Mouse (Mus musculus) effector memory CD4-positive, alpha-beta T cell, adult 5 months (primary cell): ENCODE data around the gene Krtap1-3. TPM values are rescaled to one million over a fixed set of nuclear protein-coding genes. Genes with fewer than 3 reads are reported as not detected.

Experiments
- polyA plus RNA-seq: library from polyadenylated mRNA; unstranded; fragments of 100-300 nt; shearing (Covaris generic); gene quantifications from one replicate; pipeline ENCODE4 v1.2.1, GENCODE M21; 2017

Gene Krtap1-3
- polyA plus RNA-seq: not detected

GRCm38 (mm10) chr11:99590981-99591380 is at the start of gene Krtap1-3:
Krtap1-3 (minus strand) TSS chr11:99591339.

GRCm38 (mm10) chr11:99634653-99635134 is 43.6 kb upstream of the Krtap1-3 start, which contains the start of gene Krtap4-2:
Krtap4-2 (minus strand) TSS chr11:99635084.

GRCm38 (mm10) chr11:99628138-99628537 is 37.0 kb upstream of the Krtap1-3 start, which contains the start of gene Krtap4-1:
Krtap4-1 (minus strand) TSS chr11:99628238.

DNA sequence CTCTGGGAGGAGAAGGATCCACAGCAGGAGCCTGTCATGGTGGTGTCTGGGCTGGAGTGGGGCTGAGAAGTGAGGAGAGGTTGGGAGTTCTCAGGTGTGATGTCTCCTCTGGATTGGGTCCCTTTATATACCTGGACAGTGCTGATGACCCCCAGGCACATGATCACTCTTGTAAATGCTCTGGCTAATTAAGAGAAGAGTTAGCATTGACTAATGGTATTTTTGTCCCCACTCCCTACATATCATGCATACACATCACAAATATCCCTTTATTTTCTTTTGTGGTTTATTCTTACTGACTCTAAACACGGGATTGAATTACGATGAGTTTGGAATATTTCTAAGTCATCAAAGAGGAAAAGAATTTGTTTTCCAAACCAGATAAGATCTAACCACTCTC is 29.2 kb upstream of the Krtap1-3 start, which contains the start of gene Gm11562:
Gene Gm11562, minus strand, starts transcription at position 101 of the 400 bp plus-strand sequence.

GRCm38 (mm10) chr11:99614796-99615363 is 23.7 kb upstream of the Krtap1-3 start, which contains the start of gene Krtap2-4:
Krtap2-4 (minus strand) TSS chr11:99614846.

DNA sequence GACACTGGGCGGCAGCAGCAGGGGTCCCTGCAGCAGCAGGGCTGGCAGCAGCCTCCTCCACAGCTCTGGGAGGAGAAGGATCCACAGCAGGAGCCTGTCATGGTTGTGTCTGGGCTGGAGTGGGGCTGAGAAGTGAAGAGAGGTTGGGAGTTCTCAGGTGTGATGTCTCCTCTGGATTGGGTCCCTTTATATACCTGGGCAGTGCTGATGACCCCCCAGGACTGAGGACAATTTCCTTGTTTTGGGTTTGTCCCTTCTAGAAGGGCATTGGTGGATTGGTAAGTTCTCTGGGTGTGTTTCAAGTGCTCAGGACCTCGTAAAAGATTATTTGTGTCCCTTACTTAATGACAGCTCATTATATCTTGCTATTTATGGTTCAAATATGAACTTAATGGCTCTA is 18.9 kb upstream of the Krtap1-3 start, which contains the start of gene Gm11937:
Gene Gm11937, minus strand, starts transcription at position 101 of the 400 bp plus-strand sequence.

GRCm38 (mm10) chr11:99603208-99603607 is 12.1 kb upstream of the Krtap1-3 start, which contains the start of gene Gm11938:
Gm11938 (minus strand) TSS chr11:99603308.

DNA sequence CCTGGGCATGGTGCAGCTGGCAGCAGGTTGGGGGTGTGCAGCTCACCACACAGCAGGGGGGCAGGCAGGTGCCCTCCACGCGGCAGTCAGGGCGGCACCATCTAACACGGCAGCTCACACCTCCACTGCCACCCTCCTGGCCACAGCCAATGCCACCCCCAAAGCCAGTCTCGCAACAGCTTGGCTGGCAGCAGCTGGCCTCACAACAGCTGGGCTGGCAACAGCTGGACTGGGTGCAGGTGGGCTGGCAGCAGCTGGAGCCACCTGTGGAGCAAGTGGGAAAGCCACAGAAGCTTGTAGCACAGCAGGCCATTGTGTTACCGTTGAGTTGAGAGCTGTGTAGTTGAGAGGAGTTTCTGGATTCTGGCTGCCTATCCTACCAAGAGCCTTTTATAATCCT is 6.6 kb upstream of the Krtap1-3 start, which contains the start of gene Krtap9-3:
Gene Krtap9-3, minus strand, starts transcription at position 364 of the 400 bp plus-strand sequence.

GRCm38 (mm10) chr11:99583245-99583704 is 7.9 kb downstream of the Krtap1-3 start, which contains the start of gene Krtap1-4:
Krtap1-4 (minus strand) TSS chr11:99583654.

DNA sequence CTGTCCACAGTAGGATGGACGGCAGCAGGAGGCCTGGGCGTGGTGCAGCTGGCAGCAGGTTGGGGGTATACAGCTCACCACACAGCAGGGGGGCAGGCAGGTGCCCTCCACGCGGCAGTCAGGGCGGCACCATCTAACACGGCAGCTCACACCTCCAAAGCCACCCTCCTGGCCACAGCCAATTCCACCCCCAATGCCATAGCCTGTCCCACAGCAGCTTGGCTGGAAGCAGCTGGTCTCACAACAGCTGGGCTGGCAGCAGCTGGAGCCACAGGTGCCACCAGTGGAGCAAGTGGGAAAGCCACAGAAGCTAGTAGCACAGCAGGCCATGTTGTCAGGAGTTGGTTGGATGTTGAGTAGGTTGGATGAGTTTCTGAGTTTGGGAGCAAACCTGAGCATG is 10.5 kb downstream of the Krtap1-3 start, which contains the start of gene Krtap1-5:
Gene Krtap1-5, minus strand, starts transcription at position 381 of the 400 bp plus-strand sequence.

GRCm38 (mm10) chr11:99566530-99566929 is 24.6 kb downstream of the Krtap1-3 start, which contains the start of gene Krtap3-1:
Krtap3-1 (minus strand) TSS chr11:99566630.

DNA sequence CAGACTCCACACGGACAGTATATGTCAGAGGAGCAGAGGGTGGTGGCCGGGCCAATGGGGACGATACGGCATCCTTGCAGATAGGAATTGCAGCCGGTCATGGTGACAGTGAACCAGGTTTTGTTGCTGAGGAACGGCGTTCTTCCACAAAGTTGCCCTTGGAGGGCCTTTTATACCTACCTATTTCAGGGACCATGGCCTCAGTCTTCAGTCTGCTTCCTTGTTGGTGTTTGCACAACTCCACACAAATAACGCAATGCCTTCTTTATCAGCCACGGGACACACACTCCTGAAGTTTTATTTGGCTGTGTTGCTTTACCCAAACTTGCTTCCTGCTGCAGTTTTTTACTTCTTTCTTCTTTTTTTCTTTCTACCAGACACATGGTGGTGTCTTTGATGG is 31.8 kb downstream of the Krtap1-3 start, which contains the start of gene Gm11939:
Gene Gm11939, minus strand, starts transcription at position 101 of the 400 bp plus-strand sequence.

GRCm38 (mm10) chr11:99556753-99557152 is 34.4 kb downstream of the Krtap1-3 start, which contains the start of gene Krtap3-2:
Krtap3-2 (minus strand) TSS chr11:99556853.

GRCm38 (mm10) chr11:99550765-99551164 is 40.4 kb downstream of the Krtap1-3 start, which contains the start of gene Krtap3-3:
Krtap3-3 (minus strand) TSS chr11:99550865.

Other genes starting within 250 kb of the Krtap1-3 start
- gene Krt27, start 240.2 kb downstream of the Krtap1-3 start, polyA plus RNA-seq: not detected
- not detected for gene Krt28, start 216.4 kb downstream of the Krtap1-3 start, polyA plus RNA-seq
- 8.1 TPM for gene Krt10, start 202.0 kb downstream of the Krtap1-3 start, polyA plus RNA-seq
- gene Krt12, start 169.1 kb downstream of the Krtap1-3 start, polyA plus RNA-seq: 0.26 TPM
- gene Krt20, start 153.2 kb downstream of the Krtap1-3 start, polyA plus RNA-seq: not detected
- not detected for gene Krt23, start 98.2 kb downstream of the Krtap1-3 start, polyA plus RNA-seq
- not detected for gene Krt39, start 70.0 kb downstream of the Krtap1-3 start, polyA plus RNA-seq
- not detected for gene Krt40, start 48.2 kb downstream of the Krtap1-3 start, polyA plus RNA-seq
- gene Krtap3-3, start 40.5 kb downstream of the Krtap1-3 start, polyA plus RNA-seq: not detected
- not detected for gene Krtap3-2, start 34.5 kb downstream of the Krtap1-3 start, polyA plus RNA-seq
- gene Gm11939, start 31.9 kb downstream of the Krtap1-3 start, polyA plus RNA-seq: not detected
- not detected for gene Krtap3-1, start 24.7 kb downstream of the Krtap1-3 start, polyA plus RNA-seq
- not detected for gene Krtap1-5, start 10.3 kb downstream of the Krtap1-3 start, polyA plus RNA-seq
- gene Krtap1-4, start 7.7 kb downstream of the Krtap1-3 start, polyA plus RNA-seq: not detected
- not detected for gene Krtap9-3, start 6.8 kb upstream of the Krtap1-3 start, polyA plus RNA-seq
- gene Gm11938, start 12.0 kb upstream of the Krtap1-3 start, polyA plus RNA-seq: not detected
- gene Gm11937, start 18.9 kb upstream of the Krtap1-3 start, polyA plus RNA-seq: not detected
- gene Krtap2-4, start 23.5 kb upstream of the Krtap1-3 start, polyA plus RNA-seq: not detected
- gene Gm11562, start 29.1 kb upstream of the Krtap1-3 start, polyA plus RNA-seq: not detected
- gene Krtap4-1, start 36.9 kb upstream of the Krtap1-3 start, polyA plus RNA-seq: not detected
- not detected for gene Krtap4-2, start 43.7 kb upstream of the Krtap1-3 start, polyA plus RNA-seq
- not detected for gene Krtap4-7, start 52.8 kb upstream of the Krtap1-3 start, polyA plus RNA-seq
- not detected for gene Gm11555, start 58.9 kb upstream of the Krtap1-3 start, polyA plus RNA-seq
- not detected for gene Gm11563, start 67.6 kb upstream of the Krtap1-3 start, polyA plus RNA-seq
- gene Krtap4-6, start 74.6 kb upstream of the Krtap1-3 start, polyA plus RNA-seq: not detected
- not detected for gene Gm14190, start 99.4 kb upstream of the Krtap1-3 start, polyA plus RNA-seq
- gene Gm14180, start 143.0 kb upstream of the Krtap1-3 start, polyA plus RNA-seq: not detected
- not detected for gene Gm11595, start 181.6 kb upstream of the Krtap1-3 start, polyA plus RNA-seq
- gene Krtap4-8, start 189.4 kb upstream of the Krtap1-3 start, polyA plus RNA-seq: not detected
- not detected for gene Krtap4-9, start 193.9 kb upstream of the Krtap1-3 start, polyA plus RNA-seq
- not detected for gene Gm11596, start 202.1 kb upstream of the Krtap1-3 start, polyA plus RNA-seq
- not detected for gene Gm11569, start 207.6 kb upstream of the Krtap1-3 start, polyA plus RNA-seq
- gene Gm11554, start 213.1 kb upstream of the Krtap1-3 start, polyA plus RNA-seq: not detected
- not detected for gene Krtap4-13, start 218.6 kb upstream of the Krtap1-3 start, polyA plus RNA-seq
- not detected for gene Gm11564, start 224.3 kb upstream of the Krtap1-3 start, polyA plus RNA-seq
- gene 2300003K06Rik, start 246.7 kb upstream of the Krtap1-3 start, polyA plus RNA-seq: not detected